Mouse (Mus musculus): ENCODE data around the gene Pnma1.

Gene Pnma1

DNA sequence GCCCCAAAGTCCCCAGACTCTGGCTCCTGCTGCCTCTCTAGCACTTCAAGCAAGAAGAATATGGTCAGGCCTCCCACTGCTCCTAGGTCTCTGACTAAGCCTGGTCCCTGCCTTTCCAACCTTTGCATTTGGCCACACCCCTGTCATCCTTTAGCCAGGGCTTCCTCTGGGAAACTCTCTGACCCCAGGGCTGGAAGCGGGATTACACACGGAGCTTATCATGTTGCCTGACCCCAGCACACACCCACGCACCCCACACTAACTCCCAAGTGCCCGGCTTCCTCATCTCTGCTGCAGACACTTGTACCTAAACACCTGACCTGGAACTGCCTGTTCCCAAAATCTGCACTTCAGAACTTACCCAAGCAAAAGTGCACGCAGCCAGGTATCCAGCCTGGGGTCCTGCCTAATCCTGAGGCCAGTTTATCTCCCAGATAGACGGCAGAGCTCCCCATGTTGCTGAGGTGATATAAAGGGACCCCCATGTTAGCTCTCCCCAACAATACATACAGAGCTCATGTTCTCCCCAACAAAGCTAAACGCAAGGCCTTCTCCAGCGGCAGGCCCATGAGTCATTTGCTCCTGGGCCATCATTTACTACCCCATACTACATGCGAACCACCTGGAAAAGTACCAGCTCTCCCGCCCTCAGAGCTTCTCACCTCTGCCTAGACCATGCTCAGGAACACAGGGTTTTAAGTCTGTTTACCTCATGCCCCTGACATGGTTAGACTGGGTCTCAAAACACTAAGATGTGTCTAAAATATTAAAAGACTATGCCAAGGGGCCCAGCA lies 30.6 kb upstream of the Pnma1 start:
- no peak for DNase-seq (ENCODE audit: low spot score)

DNA sequence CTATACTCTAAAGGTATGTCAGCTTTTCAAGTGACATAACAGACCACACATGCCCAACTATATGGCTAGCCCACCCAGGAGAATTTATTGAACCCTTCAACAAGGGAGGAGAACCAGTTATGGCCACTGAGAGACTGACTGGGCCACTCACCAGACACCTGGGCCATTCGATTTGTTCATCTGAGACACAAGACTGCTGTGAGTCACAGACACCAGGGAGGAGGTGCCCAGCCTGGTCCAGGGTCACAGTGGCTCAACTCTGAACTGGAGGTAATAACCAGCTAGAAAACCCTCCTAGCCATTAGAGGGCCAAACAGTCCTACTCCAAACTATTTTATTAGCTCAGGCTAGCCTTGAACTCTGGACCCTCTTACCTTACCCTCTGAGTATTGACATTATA lies 29.8 kb upstream of the Pnma1 start:
- no peak for DNase-seq (ENCODE audit: low spot score)

DNA sequence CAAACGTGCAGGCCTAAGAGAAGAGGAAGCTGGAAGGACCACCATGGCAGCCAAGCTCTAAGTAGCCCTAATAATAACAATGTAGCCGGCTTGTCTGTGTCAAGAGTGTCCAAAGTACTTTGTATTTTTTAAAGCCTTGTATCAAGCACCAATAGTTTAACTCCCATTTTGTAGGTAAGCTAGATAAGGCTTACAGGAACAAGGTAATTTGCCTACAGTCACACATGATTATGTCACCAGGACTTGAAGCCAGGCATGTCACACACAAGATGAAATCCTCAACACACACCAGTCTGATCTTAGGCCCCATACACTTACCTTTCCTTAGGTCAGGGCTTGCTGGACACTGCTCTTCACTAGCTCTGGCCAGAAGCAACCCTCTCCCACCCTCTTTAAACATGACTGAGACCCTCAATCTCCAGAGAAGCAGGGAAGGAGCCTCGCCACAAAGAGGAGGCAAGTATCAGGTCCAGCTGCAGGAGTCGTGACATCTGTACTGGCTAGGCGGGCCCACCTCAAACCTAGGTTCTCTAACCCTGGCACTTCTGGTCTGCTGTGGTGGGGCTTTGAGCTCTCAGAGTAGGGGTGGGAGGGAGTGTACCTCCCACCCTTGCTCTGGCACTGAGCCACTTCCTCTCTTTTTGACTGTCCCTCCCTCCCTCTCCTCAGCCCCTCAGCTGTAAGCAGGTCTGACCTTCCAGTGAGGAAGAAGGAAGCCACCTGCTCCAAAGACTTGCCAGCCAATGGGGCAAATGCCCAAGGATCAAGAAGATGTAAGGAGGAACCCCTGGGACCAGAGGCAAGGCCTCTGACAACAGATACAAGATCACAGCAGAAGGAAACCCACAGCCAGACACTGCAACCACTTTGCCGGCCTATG lies 28.8 kb upstream of the Pnma1 start:
- DNase-seq (ENCODE audit: low spot score): no peak

DNA sequence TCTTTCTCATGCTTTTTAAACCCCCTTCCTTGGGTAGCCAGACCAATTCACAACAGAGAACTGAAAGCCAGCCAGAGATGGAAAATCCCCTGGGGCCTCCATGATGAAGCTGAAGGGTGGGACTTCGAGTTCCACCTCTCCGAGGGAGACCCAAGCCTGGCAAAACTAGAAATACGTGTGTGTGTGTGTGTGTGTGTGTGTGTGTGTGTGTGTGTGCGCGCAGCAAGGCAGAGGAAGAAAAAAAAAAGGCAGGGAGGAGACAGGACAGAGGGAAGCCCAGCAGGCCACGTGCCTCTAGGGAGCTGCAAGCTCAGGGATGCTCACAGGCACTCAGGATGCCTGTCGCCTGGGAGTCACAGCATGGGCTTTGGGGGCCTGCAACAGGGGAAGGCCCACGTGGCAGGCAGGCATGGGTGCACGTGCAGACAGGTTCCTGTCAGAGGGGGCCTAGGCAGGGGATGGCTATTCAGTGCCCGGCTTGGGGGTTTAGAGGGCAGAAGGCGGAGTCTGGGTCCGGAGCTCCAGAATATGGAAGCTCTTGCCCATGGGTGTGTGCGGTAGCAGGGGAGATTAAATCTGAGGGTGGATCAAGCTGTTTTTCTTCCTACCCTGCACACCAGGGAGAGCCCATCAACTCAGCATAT lies 28.0 kb upstream of the Pnma1 start:
- DNase-seq (ENCODE audit: low spot score): no peak

DNA sequence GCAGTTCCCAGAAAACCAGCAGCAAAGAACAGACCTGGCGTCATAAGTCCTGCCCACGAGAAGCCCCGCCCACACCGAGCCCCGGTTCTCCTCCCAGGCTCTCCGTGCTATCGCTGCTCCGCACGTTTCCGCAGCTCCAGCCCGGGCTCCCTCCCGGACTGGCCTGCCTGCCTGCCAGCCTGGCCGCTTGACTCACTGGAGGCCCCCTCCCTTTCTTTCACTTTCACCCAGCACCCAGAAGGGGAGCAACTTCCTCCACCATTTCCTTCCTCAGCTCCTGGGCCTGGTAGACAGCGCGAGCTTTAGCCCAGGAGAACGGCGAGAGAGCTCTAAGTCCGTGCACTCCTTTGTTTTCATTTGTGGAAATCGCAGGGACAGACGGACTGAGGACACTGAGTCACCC lies 27.4 kb upstream of the Pnma1 start:
- no peak for DNase-seq (ENCODE audit: low spot score)

DNA sequence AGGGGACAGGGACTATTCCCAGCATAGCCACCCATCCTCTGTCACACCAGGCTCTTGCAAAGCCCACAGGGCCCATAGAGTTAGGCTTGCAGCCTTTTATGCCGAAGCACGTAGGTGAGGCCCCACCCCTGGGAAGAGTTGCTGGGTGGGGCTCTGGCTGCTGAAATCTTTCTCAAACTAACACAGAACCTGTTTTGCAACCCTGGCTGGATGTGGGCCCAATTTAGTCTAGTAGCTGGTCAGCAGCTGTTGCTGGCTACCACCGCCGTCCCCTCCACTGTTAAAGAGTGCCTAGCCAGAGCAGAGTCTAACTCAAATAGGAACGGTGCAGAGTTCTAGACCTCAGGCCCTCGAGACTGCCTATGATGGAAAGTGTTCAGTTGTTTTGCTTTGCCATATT lies 26.6 kb upstream of the Pnma1 start:
- no peak for DNase-seq (ENCODE audit: low spot score)

DNA sequence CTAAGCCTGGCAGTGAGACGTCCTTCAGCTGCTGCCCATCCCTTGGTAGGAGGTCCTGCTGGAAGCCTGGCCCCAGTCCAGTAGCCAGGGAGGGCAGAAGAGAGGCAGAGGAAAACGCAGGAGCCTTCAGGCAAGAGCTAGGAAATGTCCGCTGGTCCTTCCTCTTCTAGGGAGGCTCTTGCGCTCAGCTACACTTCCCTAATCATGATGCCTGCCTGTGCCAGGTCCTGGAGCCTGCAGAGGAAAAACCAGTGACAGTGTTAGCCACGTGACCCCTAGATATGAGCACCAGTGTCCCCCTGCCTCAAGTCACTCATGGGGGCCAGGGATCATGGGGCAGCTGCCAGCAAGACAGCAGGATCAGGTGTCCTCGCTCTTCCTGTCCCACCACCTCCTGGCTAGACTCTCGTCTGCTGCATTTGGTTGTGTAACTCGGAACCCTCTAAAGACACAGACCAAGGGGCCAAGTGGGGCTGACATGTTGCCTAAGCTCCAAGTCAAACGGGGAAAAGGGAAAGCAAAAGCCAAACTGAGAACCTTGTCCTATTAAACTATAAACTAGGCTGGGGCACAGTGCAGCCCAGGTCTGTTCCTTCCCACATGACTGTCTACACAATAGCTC lies 26.0 kb upstream of the Pnma1 start:
- no peak for DNase-seq (ENCODE audit: low spot score)

DNA sequence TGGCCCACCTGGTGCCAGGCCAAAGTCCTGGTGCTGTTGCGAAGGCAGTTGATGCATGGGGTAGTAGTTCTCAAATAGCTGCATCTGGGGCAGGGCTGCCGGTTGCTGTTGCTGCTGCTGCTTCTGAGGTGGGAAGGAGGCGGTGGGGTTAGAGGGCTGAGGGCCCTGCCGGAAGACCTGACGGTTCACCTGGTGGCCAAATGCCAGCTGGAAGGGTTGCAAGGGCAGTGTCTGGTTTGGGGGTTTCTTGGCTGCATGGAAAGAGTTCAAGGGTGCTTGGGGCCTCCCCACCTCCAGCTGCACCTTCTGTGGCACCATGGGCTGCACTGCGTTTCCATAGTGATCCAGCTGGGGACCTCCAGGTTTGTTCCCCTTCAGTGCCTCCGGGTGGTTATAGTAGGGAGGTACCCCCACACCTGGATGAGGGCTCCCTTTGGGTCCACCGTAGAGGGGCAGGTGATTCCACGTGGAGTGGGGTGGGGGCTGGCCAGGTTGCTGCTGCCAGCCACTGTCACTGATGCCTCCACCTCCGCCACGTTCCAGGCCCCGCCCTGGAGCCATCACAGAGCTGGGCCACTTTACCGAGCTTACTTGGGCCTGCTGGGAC lies 25.1 kb upstream of the Pnma1 start:
- DNase-seq (ENCODE audit: low spot score): no peak

DNA sequence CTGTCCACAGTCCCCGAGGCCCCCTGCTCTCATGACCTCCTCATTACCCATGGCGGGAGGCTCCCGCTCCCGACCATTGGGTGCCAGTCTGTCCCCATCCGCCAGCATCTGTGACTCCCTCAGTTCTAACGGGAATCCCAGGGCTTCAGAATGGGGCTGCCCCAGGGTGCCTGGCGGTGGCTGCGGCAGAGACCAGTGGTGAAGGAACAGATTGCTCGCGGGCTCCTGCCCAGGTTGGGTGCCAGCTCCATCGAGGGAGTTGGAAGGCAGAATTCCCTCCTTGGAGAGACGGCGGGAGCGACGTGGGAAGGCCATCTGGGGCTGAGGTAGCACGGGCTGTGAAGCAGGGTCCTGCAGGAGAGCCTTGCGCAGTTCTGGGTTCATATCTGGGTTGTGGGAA lies 24.6 kb upstream of the Pnma1 start:
- DNase-seq (ENCODE audit: low spot score): no peak

DNA sequence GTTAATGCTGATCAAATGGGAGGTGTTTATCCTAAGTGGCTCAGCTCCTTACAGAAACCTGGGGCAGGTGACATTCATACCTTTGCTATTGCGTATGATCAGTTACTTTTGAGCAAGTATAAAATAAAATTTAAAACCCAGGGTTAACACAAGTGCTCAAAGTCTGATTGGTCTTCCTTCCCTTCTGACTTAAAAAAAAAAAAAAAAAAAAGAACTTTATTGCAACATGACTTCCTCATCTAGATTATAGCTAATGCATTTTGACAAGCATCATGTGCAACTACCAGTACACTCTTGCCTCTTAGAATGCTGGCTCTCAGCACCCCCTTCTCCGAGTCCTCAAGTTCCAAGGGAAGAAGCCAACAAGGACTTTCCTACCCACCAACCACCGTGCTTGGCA lies 23.9 kb upstream of the Pnma1 start:
- DNase-seq (ENCODE audit: low spot score): no peak

DNA sequence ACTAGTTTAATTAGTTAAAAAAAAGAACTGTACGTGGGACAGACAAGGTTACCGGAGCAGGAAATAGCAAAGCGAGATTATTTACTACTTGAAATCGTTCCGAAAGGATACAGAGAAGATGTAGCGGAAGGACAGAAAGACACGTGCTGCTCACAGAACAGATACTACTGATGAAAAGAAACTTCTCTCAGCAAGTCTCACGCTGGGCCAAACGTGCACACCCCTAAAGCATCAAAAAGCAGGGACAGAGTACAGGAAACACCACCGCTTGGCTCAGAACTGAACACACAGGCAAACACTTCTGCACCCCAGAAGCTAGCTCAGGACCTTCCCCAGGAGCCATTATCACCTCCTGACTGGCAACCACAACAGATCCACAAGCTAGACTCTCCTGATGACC lies 22.3 kb upstream of the Pnma1 start:
- no peak for DNase-seq (ENCODE audit: low spot score)

DNA sequence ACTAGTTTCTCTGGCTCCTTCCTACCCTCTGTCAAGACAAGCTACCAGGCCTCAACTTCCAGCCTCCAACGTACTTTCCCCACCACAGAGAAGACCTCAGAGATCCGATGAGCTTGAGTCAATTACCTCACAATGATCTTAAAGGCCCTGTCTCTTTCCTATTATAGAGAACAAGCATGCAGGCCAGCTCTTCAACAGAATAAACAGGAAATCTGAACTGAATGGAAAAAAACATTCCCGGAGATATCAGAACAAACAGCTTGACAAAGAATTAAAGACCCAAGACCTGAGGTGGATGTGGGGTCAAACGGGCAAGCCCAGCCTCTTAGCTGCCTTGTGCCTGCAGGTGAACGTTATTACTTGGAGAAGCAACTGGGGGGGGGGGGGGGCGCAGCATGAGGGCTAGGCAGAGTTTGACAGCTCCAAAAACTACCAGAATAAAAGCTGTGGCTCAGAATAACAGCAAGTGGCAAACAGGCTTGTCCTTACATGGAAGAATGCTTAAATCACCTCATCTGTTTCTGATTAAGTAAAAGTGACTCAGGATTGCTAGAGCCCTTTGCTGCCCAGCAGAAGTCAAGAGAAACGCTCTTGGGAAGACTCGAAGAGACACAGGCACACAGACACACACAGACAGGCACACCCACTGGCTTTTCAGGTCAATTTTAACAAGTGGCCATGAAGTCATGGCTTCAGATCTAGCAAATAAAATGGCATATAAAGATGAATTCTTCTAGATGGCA lies 17.5 kb upstream of the Pnma1 start:
- DNase-seq (ENCODE audit: low spot score): no peak

DNA sequence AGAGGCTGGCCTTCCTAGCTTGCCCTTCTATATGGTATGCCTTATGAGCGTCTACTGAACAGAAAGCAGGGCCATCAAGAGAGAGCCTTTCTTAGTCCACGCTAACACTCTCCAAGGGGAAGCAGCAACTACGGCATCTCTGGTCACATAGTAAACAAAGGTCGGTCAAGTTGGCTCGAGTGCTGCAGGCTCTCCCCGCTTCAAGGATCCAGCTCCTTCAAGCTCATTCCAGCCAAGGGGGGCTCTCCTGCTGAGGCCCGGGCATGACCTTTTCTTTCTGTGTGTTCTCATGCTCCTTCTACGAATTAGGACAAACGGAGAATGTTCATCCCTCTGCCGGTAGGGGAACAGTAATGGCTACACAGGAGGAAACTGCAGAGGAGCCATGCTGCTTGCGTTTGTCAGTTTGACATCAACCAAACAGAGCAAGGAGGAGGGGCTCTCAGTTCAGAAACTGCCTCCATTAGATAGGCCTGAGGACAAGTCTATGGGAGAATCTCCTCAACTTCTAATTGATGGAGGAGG lies 15.4 kb upstream of the Pnma1 start:
- DNase-seq (ENCODE audit: low spot score): no peak

DNA sequence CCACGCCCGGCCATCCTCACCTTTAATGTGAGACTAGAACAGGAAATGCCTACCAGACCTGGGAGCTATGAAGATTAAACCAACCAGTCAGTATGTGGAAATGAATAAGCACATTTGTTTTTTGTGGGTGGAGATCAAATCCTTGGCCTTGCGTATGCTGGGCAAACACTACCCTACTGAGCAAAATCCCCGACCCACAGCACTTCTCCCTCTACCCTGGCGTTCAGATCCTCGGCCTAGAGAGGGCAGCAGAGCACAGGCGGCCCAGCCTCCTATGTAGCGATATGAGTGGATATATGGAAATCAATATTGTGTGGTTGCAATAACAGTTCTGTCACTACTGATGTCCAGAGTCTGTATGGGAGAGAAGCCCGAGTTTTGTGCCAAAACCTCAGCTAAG lies 14.8 kb upstream of the Pnma1 start:
- no peak for DNase-seq (ENCODE audit: low spot score)

DNA sequence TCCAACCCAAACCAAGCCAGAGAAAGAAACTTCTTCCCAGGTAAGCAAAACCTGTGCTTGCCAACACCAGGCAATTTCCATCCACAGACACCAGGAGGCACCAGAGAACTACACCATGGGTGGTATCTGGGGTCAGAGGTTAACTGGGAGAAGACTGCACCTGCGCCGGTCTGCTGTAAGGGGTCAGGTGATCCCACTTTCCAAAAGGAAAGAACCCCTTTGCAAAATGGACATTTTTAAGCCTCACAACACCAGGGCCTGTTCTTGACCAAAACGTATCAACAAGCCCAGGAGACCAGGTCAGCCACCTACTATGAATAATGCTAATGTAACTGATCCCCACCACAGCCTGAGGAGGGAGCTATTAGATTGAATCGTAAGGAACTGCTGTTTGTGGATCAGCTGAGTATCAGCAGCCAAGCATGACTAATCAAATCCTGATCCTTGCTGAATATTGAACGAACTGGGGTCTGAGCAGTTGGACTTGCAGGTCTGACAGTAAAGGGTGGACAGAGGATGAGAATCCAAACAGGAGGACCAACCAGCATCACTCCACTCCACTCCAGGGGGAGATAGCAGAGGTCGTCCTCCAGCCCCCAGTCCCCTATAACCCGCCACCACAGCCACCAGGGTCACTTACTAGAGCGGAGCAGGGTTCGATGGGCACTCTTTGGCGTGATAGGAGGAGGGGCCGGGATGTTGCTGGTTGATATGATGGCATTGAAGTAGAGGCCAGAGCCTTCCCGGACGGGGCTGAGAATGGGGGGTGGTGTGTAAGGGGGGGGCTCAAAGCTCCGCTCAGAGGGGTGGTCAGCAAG lies 13.5 kb upstream of the Pnma1 start:
- no peak for DNase-seq (ENCODE audit: low spot score)

DNA sequence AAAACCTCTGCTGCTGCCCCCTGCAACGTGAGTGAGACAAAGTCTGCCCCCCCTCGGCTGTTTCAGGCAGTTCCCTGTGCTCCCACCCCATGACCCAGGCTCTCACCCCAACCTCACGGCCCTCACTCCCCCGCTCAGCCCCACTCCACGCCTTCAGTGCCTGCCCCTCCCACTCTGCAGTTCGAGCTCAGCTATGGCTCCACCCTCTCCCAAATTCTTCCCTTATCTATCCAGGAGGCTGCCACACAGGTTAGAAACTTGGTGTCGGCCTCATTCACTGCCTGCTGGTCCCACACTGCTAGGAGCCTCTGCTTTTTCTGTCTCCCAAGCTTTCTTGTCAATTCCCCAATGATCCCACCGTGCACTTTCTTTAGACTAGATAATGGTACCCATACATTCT lies 12.8 kb upstream of the Pnma1 start:
- no peak for DNase-seq (ENCODE audit: low spot score)

DNA sequence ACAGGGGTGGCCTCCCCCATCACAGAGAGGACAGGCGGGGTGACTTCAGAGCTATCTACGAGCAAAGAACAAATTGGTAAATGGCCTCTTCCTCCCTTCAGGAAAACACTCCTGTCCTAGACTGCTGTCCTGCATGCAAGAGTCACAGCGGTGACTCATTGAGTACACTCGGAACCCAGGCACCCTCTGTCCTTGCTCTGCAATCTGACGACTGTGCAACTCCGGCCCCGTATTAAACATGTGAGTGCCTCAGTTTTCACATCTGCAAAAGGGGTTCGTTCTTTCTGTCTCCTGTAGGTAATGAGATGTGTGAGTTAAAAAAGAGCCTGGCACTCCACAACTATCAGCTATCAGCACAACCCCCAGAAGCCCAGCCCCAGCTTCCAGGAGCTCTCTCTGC lies 12.2 kb upstream of the Pnma1 start:
- DNase-seq (ENCODE audit: low spot score): no peak

DNA sequence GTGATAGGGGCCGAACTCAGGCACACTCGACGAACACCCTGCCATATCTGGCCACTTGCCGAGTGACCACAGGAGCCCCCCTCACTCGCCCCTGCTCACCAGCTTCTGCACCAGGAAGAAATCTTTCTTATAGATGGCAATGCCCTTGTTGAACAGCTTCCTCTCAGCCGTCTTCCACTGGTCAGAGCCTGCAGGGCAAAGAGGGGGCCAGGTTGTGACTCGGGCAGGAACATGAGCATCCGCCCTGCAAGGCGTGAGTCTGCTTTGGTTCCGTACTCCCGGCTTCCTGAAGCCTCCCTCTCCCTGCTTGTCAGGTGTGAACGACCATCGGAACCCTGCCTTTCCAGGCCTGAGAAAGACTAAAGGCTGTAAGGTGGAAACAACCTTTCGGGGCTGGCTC lies 9.9 kb upstream of the Pnma1 start:
- no peak for DNase-seq (ENCODE audit: low spot score)

DNA sequence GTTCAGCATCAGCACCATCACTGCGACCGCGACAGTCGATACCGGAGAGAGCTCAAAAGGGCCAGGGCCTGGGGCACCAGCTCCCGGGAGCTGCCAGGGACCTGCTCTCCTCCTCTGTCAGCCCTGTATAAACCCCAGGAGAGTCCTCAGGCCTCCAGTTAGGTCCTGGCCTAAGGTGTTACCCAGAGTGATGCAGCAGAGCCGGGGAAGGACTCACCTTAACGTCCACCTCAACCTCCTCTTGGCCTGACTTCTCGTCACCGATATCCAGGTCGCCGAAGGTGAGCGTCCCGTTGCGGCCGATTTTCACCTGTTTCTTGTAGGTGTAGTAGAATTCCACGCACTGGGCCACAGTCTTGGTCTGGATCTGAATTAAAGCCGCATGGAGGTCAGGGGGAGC lies 7.9 kb upstream of the Pnma1 start:
- no peak for DNase-seq (ENCODE audit: low spot score)

DNA sequence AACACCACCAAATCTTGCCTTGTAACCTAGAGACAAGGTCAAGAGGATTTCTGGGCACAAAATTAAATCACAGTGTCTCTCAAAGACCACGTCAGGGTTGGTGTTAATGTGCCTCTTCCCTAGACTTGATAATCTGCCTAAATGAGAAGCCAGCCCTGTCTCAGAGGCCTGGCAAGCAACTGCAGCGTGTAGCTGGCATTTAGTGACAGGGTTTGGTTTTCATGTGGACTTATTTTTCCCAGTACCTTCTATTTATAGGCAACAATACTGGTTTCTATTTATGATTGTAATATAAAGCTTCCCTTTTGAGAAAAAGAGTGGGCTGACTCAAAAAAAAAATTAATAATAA lies 7.2 kb upstream of the Pnma1 start:
- DNase-seq (ENCODE audit: low spot score): no peak
